Mouse (Mus musculus) cerebellum, postnatal 4 days (tissue): ENCODE results near the gene Dirc2.

Experiments used
- DNase-seq, 2 experiments: peaks; one replicate each; pipeline ENCODE4 v3.0.0; 2022; ENCODE audit warnings: low spot score in 2 of 2, mixed read lengths in 1 of 2

The Dirc2 gene

GRCm38 (mm10) chr16:35768785-35769642, at the start of gene Dirc2:
TSS of gene Dirc2 (minus strand) at chr16:35769356.
- peak; percentile 49 to 63 for DNase-seq

- DNase-seq, result peak; percentile 86 to 90
These were observed 48.3 kb upstream of the Dirc2 start for GRCm38 (mm10) chr16:35817255-35818089.

GRCm38 (mm10) chr16:35813119-35813518, 44.0 kb upstream of the Dirc2 start:
- no peak for DNase-seq

DNA sequence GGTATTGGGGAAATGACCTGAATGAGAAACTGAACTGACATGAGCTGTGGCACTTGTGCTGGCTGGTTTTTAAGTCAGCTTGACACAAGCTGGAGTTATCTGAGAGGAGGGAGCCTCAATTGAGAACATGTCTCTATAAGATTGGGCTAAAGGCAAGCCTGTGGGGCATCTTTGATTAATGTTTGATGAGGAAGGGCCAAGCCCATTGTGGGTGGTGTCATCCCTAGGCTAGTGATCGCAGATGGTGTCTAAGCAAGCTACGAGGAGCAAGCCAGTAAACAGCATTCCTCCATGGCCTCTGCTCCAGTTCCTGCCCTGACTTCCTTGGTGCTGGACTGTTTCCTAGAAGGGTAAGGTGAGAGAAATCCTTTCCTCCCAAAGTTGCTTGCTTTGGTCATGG, 39.7 kb upstream of the Dirc2 start:
- DNase-seq, result no peak

DNA sequence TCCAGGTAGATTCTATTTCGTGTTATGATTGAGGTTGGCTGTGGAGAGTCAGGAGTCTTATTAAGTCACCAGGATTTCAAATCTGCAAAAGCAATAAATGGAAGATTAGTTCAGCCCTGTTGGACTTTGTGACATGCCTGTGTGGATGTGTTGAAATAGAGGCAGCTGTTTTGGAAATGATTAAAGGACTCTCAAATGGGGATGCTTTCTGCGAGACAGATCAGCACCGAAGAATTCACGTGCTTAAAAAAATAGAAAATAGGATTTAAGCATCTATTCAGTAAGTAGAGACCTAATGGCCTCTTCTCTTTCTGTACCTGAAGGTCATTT, 38.5 kb upstream of the Dirc2 start:
- DNase-seq, result no peak

GRCm38 (mm10) chr16:35806973-35807662, 38.0 kb upstream of the Dirc2 start:
- no peak for DNase-seq

GRCm38 (mm10) chr16:35803723-35804122, 34.6 kb upstream of the Dirc2 start:
- DNase-seq, result no peak

- no peak for DNase-seq
These were observed 33.0 kb upstream of the Dirc2 start for GRCm38 (mm10) chr16:35802163-35802562.

DNA sequence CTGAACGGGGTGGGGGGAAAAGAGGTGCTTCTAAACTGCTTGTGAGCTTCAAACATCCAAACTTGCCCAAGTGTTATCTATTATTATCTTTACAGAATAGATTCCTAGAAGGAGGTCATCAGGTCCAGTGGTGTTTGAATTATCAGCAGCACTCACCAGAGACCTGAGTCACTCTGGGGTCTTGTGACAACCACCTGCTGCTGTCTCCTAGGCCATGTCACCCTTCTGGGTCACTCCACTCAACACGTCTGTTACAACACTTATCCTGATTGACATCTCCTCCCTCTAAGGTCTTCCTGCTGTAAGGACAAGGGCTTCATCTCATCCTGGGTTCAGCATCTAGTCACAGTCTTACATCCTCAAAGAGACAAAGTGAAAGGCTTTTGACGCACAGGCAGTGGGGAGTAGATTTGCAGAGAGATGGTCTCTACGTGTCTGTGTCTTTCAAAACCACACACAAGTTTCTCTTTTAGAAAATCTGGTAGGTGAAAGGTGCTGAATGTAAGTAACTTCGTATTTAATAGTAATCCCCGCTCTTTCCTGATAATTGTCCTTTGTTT, 22.9 kb upstream of the Dirc2 start:
- no peak for DNase-seq

DNA sequence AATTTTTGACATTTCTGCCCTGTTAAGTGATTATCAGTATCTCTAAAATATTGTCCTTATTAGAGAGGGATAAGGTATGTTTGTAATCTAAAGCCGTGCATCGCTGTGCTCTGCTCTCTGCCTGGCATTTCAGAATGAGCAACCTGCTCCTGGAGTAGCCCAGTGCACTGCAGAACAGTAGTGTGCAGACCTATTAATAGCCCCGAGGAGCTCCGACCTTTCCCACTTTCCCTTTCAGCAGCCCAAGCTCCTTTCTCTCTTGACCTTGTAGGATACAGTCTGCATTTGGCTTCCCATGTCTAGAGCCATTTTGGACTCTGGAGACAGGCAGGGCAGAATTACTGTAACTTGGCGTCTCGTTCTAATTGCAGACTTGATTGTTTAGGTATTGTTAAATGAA, 19.2 kb upstream of the Dirc2 start:
- no peak for DNase-seq

DNA sequence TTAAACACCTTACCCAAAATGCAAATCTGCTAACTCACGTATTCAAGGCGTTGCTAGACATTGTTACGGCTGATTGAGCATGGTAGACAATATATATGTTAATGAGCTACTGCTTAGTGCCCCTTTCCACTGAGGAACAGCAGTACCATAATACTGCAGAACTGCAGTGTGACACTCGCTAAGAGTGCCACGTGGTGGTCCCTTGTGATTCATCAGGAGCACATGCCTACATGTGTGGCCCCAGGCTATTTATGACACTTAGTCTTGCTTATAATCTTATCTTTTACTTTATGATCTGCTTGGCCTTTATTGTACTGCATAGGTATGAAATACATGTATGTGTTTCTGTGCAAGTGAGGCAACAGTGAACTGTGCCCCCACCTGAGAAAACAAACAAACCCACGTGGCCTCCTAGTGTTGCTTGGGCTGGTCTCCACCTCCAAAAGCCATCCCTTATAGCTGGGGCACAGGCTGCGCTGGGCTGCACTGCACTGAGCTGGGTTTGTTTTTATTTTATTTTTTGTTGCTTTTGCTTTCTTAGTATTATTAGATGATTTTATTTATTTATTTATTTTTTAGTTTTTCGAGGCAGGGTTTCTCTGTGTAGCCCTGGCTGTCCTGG, 18.5 kb upstream of the Dirc2 start:
- no peak for DNase-seq

GRCm38 (mm10) chr16:35787163-35787562, 18.0 kb upstream of the Dirc2 start:
- DNase-seq, result no peak

GRCm38 (mm10) chr16:35784134-35784725, 15.1 kb upstream of the Dirc2 start:
- DNase-seq, result no peak

- no peak for DNase-seq
These were observed 14.0 kb upstream of the Dirc2 start for GRCm38 (mm10) chr16:35783207-35783573.

DNA sequence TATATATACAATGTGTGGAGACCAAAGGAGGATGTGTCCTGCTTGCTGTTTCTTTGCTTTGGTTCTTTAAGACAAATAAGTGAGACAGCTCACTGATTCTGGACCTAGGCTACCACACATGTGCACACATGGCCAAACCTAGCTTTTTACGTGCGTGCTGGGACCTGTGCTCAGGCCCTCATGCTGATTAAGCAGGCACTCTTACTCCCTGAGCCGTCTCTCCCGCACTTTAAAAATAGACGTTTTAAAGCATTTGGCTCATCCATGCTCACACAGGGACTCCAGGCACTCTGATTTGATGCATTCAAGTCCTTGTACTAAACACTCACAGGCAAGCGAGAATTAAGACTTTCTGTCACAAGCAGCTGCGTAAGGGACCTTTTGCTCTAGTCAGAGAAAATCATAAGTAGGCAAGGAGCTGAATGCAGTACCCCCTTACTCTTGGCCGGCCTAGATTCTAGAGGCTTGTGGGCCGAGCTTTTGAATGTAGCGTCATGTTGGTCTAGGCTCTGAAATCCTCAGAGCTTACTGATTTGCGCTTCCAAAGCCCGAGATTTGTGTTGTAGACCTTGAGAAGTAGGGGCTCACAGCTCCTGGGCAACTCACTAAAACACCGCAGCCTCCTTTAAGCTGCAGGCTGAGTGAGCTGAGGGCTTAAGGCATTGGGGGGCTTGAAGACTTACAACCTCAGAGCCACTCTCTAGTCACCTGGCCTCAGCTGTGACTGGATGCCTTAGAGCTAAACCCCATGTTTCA, 13.5 kb upstream of the Dirc2 start:
- no peak for DNase-seq

- DNase-seq, result no peak
These were observed 12.5 kb upstream of the Dirc2 start for GRCm38 (mm10) chr16:35781651-35782050.

DNA sequence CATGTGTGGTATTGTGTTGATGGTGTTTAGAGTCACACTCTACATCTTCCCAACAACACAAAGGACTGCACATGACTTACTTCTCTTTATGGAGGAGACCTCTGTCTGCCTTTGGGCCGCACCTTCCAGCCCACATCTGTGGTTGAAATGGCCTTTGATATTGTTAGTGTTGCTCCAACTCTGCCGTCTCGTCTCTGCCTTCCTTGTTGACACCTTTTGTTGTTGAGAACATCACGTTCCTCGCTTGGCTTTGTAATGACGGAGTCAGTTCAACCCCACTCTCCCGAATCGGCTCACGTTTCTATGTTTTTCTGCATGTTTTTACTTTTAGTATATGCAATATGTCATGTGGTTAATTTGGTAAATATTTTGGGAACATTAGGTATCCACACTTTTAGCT, 11.9 kb upstream of the Dirc2 start:
- no peak for DNase-seq

DNA sequence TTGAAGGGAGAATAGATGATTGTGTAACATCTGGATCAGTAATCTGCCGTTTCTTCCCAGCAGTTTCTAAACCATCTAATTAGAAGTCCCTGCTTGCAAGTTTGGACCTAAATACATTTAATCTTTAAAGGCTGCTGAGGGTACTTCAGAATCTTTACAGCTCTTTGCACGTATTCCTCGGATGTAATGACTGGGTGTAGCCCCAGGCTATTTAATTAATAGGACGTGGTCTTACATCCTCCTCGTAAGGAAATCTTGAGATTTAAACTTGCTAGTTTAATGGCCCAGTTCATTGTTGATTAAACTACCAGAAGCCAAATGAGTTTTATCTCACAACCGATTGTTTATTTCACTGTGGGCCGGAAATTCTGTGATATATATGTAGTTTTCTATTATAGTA, 10.5 kb upstream of the Dirc2 start:
- no peak for DNase-seq

DNA sequence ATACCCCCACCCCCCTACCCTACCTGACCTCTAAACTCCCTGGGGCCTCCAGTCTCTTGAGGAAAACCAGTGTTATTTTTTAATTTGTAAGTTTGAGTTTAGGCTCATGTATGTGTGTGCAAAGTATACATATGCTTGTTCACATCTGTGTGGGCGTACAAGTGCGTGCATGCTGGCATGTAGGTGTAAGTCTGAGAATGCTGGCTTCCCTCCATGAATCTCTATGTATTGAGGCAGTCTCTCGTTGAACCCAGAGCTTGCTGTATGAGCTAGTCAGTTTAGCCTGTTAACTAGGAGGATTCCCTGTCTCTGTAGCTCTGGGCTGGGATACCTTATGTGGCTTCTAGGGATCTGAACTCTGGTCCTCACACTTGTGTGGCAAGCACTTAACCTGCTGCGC, 8.6 kb upstream of the Dirc2 start:
- no peak for DNase-seq

- DNase-seq, result no peak
These were observed 7.6 kb upstream of the Dirc2 start for GRCm38 (mm10) chr16:35776737-35777136.

DNA sequence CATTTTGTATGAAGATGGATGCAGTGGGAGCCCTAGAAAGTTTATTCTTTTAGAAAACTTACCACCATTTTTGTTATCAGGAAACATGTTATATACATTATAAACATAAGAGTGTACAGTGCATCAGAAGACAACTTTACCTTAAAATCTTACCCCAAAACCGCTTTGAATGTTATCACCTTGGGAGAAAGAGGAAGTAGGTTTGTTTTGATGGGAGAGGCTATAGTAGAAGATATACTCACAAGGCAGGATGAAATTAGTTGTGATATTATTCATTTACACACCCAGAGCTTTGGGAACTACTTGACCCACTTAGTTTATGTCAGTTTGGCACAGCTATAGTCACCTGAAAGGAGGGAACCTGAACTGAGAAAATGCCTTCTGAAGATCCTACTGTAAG, 6.7 kb upstream of the Dirc2 start:
- DNase-seq, result no peak
